Mouse (Mus musculus) kidney, postnatal 0 days (tissue): Measurements from ENCODE around the gene Mcpt1. TPM values are rescaled to one million over a fixed set of nuclear protein-coding genes. Genes with fewer than 3 reads are reported as not detected.
"Not testable (repeated sequence)": the region's sequence is repeated elsewhere in the genome, so short reads cannot be mapped to it uniquely, and the experiment has no call there.

Experiments used
- ATAC-seq: fragments of 200-750 bp; cut with Nextera tagmentation; replicated peaks from 2 replicates; pipeline ENCODE4 v1.8.0; 2017; ENCODE audit warnings: low read depth, moderate number of reproducible peaks, moderate TSS enrichment, moderate library complexity; ENCODE audit not compliant: low FRiP score
- DNase-seq: peaks from one replicate; pipeline ENCODE4 v3.0.0-alpha.2; 2016; ENCODE audit warnings: low spot score
- H3K27ac ChIP-seq: fragments of 300-500 bp; sonication (generic); 2 replicates; pipeline ENCODE4 v1.5.1; 2014; ENCODE audit warnings: mild to moderate bottlenecking
- H3K27me3 ChIP-seq: fragments of 300-500 bp; sonication (generic); 2 replicates; pipeline ENCODE4 v1.6.1; 2014; ENCODE audit warnings: low read length, mixed read lengths; ENCODE audit not compliant: insufficient read depth
- H3K36me3 ChIP-seq: fragments of 300-500 bp; sonication (generic); 2 replicates; pipeline ENCODE4 v1.6.1; 2014; ENCODE audit warnings: low read length, mixed read lengths; ENCODE audit not compliant: insufficient read depth
- H3K4me1 ChIP-seq: fragments of 300-500 bp; sonication (generic); replicated peaks from 2 replicates; pipeline ENCODE4 v1.6.1; 2014; ENCODE audit warnings: antibody characterized with exemption, low read length, mixed read lengths; ENCODE audit not compliant: insufficient read depth
- H3K4me2 ChIP-seq: fragments of 300-500 bp; sonication (generic); 2 replicates; pipeline ENCODE4 v1.6.1; 2014; ENCODE audit warnings: mild to moderate bottlenecking, low read length, moderate library complexity, mixed read lengths
- H3K4me3 ChIP-seq: fragments of 300-500 bp; sonication (generic); replicated peaks from 2 replicates; pipeline ENCODE4 v1.5.1; 2014; ENCODE audit warnings: low read depth, low read length
- H3K9ac ChIP-seq: fragments of 300-500 bp; sonication (generic); 2 replicates; pipeline ENCODE4 v1.6.1; 2014; ENCODE audit warnings: low read depth, low read length
- H3K9me3 ChIP-seq: fragments of 300-500 bp; sonication (generic); replicated peaks from 2 replicates; pipeline ENCODE4 v1.6.1; 2016; ENCODE audit warnings: low read length, inconsistent platforms, mixed read lengths
- CTCF ChIP-seq: IDR thresholded peaks from 2 replicates; pipeline ENCODE4 v1.5.1; 2016; ENCODE audit warnings: antibody characterized with exemption, low read depth, mild to moderate bottlenecking, moderate library complexity
- WGBS: fragments of 180-500 bp; shearing (Covaris S2); extraction: QIAGEN DNeasy Blood & Tissue Kit; methylation state at CpG from one replicate; pipeline ENCODE4 v1.1.7; 2014; 5-methylcytosine and 5-hydroxymethylcytosine counted together
- polyA plus RNA-seq: library from polyadenylated mRNA; unstranded; fragments of >200 nt; fragmentation: Nextera tagmentation; extraction: Ambion mirVana; gene quantifications from 2 replicates; pipeline ENCODE4 v1.2.1, GENCODE M21; 2015

Gene Mcpt1
- polyA plus RNA-seq, result not detected in 2 replicates

DNA sequence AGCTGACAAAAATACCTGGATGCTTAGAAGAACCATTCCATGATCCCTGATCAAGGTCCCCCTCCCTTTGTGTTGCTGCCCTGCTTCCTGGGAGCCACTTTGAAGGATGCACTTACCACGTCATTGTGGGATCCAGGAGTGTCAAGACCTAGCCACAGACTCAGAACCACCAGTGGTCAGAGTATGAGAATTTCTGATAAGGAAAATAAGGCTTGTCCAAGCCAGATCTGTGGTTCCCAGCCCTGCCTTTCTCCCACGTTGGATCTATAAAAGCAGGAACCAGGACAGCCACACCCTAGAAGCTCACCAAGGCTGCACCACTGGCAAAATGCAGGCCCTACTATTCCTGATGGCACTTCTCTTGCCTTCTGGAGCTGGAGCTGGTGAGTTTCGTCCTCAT lies at the start of gene Mcpt1:
Gene Mcpt1, plus strand, starts transcription at position 301 of the 400 bp plus-strand sequence.
- not testable (repeated sequence) for H3K4me2 ChIP-seq, H3K27me3 ChIP-seq, H3K4me1 ChIP-seq, H3K27ac ChIP-seq, DNase-seq, H3K36me3 ChIP-seq, H3K9ac ChIP-seq, H3K4me3 ChIP-seq, H3K9me3 ChIP-seq, ATAC-seq
- WGBS, result 70% methylated on average over 3 of the region's 3 CpGs

- not testable (repeated sequence) for DNase-seq, H3K9me3 ChIP-seq, H3K27me3 ChIP-seq, ATAC-seq, H3K4me1 ChIP-seq, H3K9ac ChIP-seq, H3K36me3 ChIP-seq, H3K4me2 ChIP-seq, H3K27ac ChIP-seq, H3K4me3 ChIP-seq
- WGBS, result 59% methylated on average over 1 of the region's 3 CpGs
Observed at GRCm38 (mm10) chr14:55987464-55987863, 30.3 kb upstream of the Mcpt1 start.

DNA sequence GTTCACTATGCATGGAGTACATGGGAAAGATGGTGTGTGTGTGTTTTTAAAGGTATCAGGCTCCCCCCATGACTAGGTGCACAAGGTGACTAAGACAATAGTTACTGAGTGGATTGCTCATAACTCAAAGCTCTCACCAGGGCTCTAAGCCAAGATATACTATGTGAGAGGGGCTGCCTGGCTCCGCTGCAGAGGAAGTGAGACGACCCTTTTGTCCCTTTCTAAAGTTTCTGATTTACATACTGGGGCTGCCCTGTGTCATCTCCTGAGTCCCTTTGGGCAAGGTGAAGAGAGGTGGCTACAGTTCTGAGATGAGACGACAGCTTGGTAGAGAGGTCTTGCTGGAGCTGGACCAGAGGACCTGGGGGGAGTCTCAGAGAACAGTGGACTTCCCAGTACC lies 4.6 kb upstream of the Mcpt1 start:
- DNase-seq (no peak), ATAC-seq (no peak)
- no peak overlapping the region for H3K9ac ChIP-seq
- H3K9me3 ChIP-seq, result no peaks in the 10 kb centered on the region
- no peak overlapping the region for H3K4me2 ChIP-seq
- no peak for TF ChIP-seq CTCF
- H3K4me3 ChIP-seq, result no peak overlapping the region
- no peaks in the 10 kb centered on the region for H3K4me1 ChIP-seq
- H3K36me3 ChIP-seq, result no peaks in the 10 kb centered on the region
- no peaks in the 10 kb centered on the region for H3K27me3 ChIP-seq
- no peak overlapping the region for H3K27ac ChIP-seq
- 35% methylated on average over 3 of the region's 3 CpGs for WGBS

- no peak overlapping the region for H3K9ac ChIP-seq
- H3K4me2 ChIP-seq, result no peak overlapping the region
- H3K27me3 ChIP-seq, result no peaks in the 10 kb centered on the region
- H3K36me3 ChIP-seq, result no peaks in the 10 kb centered on the region
- 94% methylated on average over 2 of the region's 2 CpGs for WGBS
- no peaks in the 10 kb centered on the region for H3K9me3 ChIP-seq
- no peak overlapping the region for H3K27ac ChIP-seq
- no peak overlapping the region for H3K4me3 ChIP-seq
- no peak for TF ChIP-seq CTCF
- ATAC-seq, result no peak
- no peaks in the 10 kb centered on the region for H3K4me1 ChIP-seq
- DNase-seq, result no peak
Observed at GRCm38 (mm10) chr14:56013924-56014323, 3.8 kb upstream of the Mcpt1 start.

- ATAC-seq (no peak), DNase-seq (no peak)
- Histone ChIP-seq H3K9me3 (no peaks in the 10 kb centered on the region), H3K4me1 (no peaks in the 10 kb centered on the region), H3K4me3 (no peak overlapping the region), H3K27me3 (no peaks in the 10 kb centered on the region), H3K27ac (no peak overlapping the region), H3K4me2 (no peak overlapping the region), H3K9ac (no peak overlapping the region), H3K36me3 (no peaks in the 10 kb centered on the region)
- no peak for TF ChIP-seq CTCF
- 48% methylated on average over 1 of the region's 1 CpGs for WGBS
Observed at GRCm38 (mm10) chr14:56019446-56019845, 1.7 kb downstream of the Mcpt1 start.

- H3K9me3 ChIP-seq, H3K27ac ChIP-seq, H3K27me3 ChIP-seq, H3K4me2 ChIP-seq, H3K9ac ChIP-seq, DNase-seq, ATAC-seq, H3K36me3 ChIP-seq, H3K4me1 ChIP-seq, H3K4me3 ChIP-seq: not testable (repeated sequence)
- 78% methylated on average over 3 of the region's 4 CpGs for WGBS
Observed at GRCm38 (mm10) chr14:56021305-56021704, 3.5 kb downstream of the Mcpt1 start.

- not testable (repeated sequence) for H3K4me1 ChIP-seq, H3K27me3 ChIP-seq, H3K4me2 ChIP-seq, DNase-seq, H3K9ac ChIP-seq, H3K4me3 ChIP-seq, H3K9me3 ChIP-seq, H3K27ac ChIP-seq, ATAC-seq, H3K36me3 ChIP-seq
- WGBS, result 72% methylated on average over 3 of the region's 3 CpGs
Observed at GRCm38 (mm10) chr14:56030395-56030794, 12.6 kb downstream of the Mcpt1 start, which contains the start of gene Mcpt9. Gene Mcpt9 (minus strand): TSS chr14:56030495.
